In genomic region chr11:93828619-93829326, GRCm38 (mm10) we compare ENCODE assay signal across 17 mouse cellular contexts. TPM values are rescaled to one million over a fixed set of nuclear protein-coding genes. Genes with fewer than 3 reads are reported as not detected.
DNase-seq lines count a peak whose midpoint lies in the region; ATAC-seq and TF ChIP-seq lines count a peak whose summit lies in the region.
"Had no signal": no experiment of that assay in that cellular context is flagged by ENCODE, and none has a peak within 500 bp of the region (broad histone marks: within the 10 kb centered on the region; RNA-seq: fewer than 3 reads in every experiment).

No protein-coding gene starts in this region.

- H3K9me3 ChIP-seq in forebrain, embryonic 16.5 days (ENCODE audit: control insufficient read depth, low read length): no peaks in the 10 kb centered on the region
- H3K9me3 ChIP-seq in midbrain, embryonic 13.5 days: no peaks in the 10 kb centered on the region
- H3K9me3 ChIP-seq: heart, embryonic 12.5 days had no signal

- no peak for TF ChIP-seq CTCF in layer of hippocampus, adult 2 months (conservative IDR thresholded peaks at IDR 0.05)

- peaks cover 14% of the 10 kb centered on the region for H3K4me1 ChIP-seq in forebrain, embryonic 16.5 days (replicated peaks; ENCODE audit: control insufficient read depth, insufficient read depth, low read length)
- H3K4me1 ChIP-seq in midbrain, embryonic 13.5 days (replicated peaks): peaks cover 20% of the 10 kb centered on the region
- H3K4me1 ChIP-seq: heart, embryonic 12.5 days had no signal

- H3K27ac ChIP-seq in layer of hippocampus, adult 2 months: peak overlapping the region; percentile 73
- H3K27ac ChIP-seq in forebrain, embryonic 16.5 days (ENCODE audit: low read length): peak overlapping the region; percentile 53
- peak overlapping the region; percentile 75 for H3K27ac ChIP-seq in midbrain, embryonic 13.5 days

- peak overlapping the region; percentile 27 for H3K4me2 ChIP-seq in forebrain, embryonic 16.5 days (ENCODE audit: low read length)
- peak overlapping the region; percentile 16 for H3K4me2 ChIP-seq in midbrain, embryonic 13.5 days (replicated peaks)
- H3K4me2 ChIP-seq: heart, embryonic 12.5 days had no signal

- H3K36me3 ChIP-seq in forebrain, embryonic 16.5 days (ENCODE audit: control insufficient read depth, insufficient read depth): no peaks in the 10 kb centered on the region
- no peaks in the 10 kb centered on the region for H3K36me3 ChIP-seq in midbrain, embryonic 13.5 days
- H3K36me3 ChIP-seq: heart, embryonic 12.5 days had no signal

- peak overlapping the region; percentile 23 for H3K4me3 ChIP-seq in layer of hippocampus, adult 2 months
- H3K4me3 ChIP-seq in forebrain, embryonic 16.5 days (replicated peaks; ENCODE audit: low read length): no peak overlapping the region
- no peak overlapping the region for H3K4me3 ChIP-seq in midbrain, embryonic 13.5 days (replicated peaks)
- H3K4me3 ChIP-seq: heart, embryonic 12.5 days had no signal

- peak; percentile 71 for ATAC-seq in forebrain, embryonic 16.5 days
- peak; percentile 85 for ATAC-seq in midbrain, embryonic 13.5 days
- ATAC-seq: liver, postnatal 0 days had no signal

- H3K9ac ChIP-seq in forebrain, embryonic 16.5 days (replicated peaks; ENCODE audit: low read depth, low read length): no peak overlapping the region
- no peak overlapping the region for H3K9ac ChIP-seq in midbrain, embryonic 13.5 days (replicated peaks)
- H3K9ac ChIP-seq: heart, embryonic 12.5 days; liver, postnatal 0 days had no signal

- WGBS in forebrain, embryonic 16.5 days: 17% methylated on average over 14 of the region's 14 CpGs
- 54% methylated on average over 14 of the region's 14 CpGs for WGBS in midbrain, embryonic 13.5 days

- DNase-seq in layer of hippocampus, adult 2 months (ENCODE audit: low spot score in 2 of 2): no peak
- no peak for DNase-seq in layer of hippocampus, adult 11-12 months (ENCODE audit: low spot score)
- DNase-seq in retina, embryonic 14.5 days (ENCODE audit: low spot score): peak; percentile 26
- no peak for DNase-seq in right cerebral cortex, adult 18-20 months
- no peak for DNase-seq in urinary bladder, postnatal 4 days (ENCODE audit: low spot score in 2 of 2)
- no peak for DNase-seq in T-cell, adult 2 months (ENCODE audit: low spot score)
- DNase-seq: adrenal gland, postnatal 10 days; B cell, adult 2 months; gastrocnemius, postnatal 36 days; kidney, adult 8-10 months; liver, postnatal 0 days; lung, postnatal 36 days; right cerebral cortex, postnatal 25 days; thymus, postnatal 36 days had no signal

- H3K27me3 ChIP-seq in forebrain, embryonic 16.5 days (replicated peaks; ENCODE audit: control insufficient read depth, insufficient read depth, low read length): no peaks in the 10 kb centered on the region
- no peaks in the 10 kb centered on the region for H3K27me3 ChIP-seq in midbrain, embryonic 13.5 days
- H3K27me3 ChIP-seq: heart, embryonic 12.5 days had no signal

RNA-seq across cellular contexts. Expression of gene Utp18, which starts 56.8 kb away (rescaled TPM):
- 10 to 100 TPM; 23.8 to 24.2 TPM for total RNA-seq in layer of hippocampus, adult 2 months (2021)
- 32.9 and 34.8 TPM in 2 replicates for polyA plus RNA-seq in forebrain, embryonic 16.5 days (2015; fragmentation: Nextera tagmentation; extraction: Ambion mirVana)
- 31.3 and 31.7 TPM in 2 replicates for polyA plus RNA-seq in midbrain, embryonic 13.5 days (2015; fragmentation: Nextera tagmentation; extraction: Ambion mirVana)

RNA-seq across cellular contexts. Expression of gene Mbtd1, which starts 56.9 kb away (rescaled TPM):
- total RNA-seq in layer of hippocampus, adult 2 months (2021): 10 to 100 TPM; 35.4 to 42.8 TPM
- 39.6 and 44.1 TPM in 2 replicates for polyA plus RNA-seq in forebrain, embryonic 16.5 days (2015; fragmentation: Nextera tagmentation; extraction: Ambion mirVana)
- 43.4 and 44.4 TPM in 2 replicates for polyA plus RNA-seq in midbrain, embryonic 13.5 days (2015; fragmentation: Nextera tagmentation; extraction: Ambion mirVana)
